Mouse (Mus musculus) spleen, adult 2 months (tissue): ENCODE results near the gene N4bp3. TPM values are rescaled to one million over a fixed set of nuclear protein-coding genes. Genes with fewer than 3 reads are reported as not detected.

Source experiments
- DNase-seq, 2 experiments: peaks; one replicate each; pipeline versions ENCODE4 v3.0.0 to v3.0.0-alpha.2; 2012 to 2021; ENCODE audit warnings: low spot score in 2 of 2, low read depth in 1 of 2
- H3K27ac ChIP-seq: fragments of 200-500 bp; 2 replicates; pipeline ENCODE4 v1.5.1; 2012; ENCODE audit warnings: low read length, inconsistent platforms; ENCODE audit not compliant: insufficient read depth
- H3K27me3 ChIP-seq: fragments of 200-500 bp; 2 replicates; pipeline ENCODE4 v1.6.1; 2012; ENCODE audit warnings: mild to moderate bottlenecking, moderate library complexity, low read length, inconsistent platforms; ENCODE audit not compliant: control insufficient read depth, insufficient read depth
- H3K36me3 ChIP-seq: fragments of 200-500 bp; 2 replicates; pipeline ENCODE4 v1.6.1; 2012; ENCODE audit warnings: mild to moderate bottlenecking, low read length, inconsistent platforms; ENCODE audit not compliant: control insufficient read depth, insufficient read depth
- H3K4me1 ChIP-seq: fragments of 200-500 bp; 2 replicates; pipeline ENCODE4 v1.6.1; 2011; ENCODE audit warnings: inconsistent platforms; ENCODE audit not compliant: control insufficient read depth, insufficient read depth, insufficient read length
- H3K4me3 ChIP-seq: fragments of 200-500 bp; 2 replicates; pipeline ENCODE4 v1.5.1; 2011; ENCODE audit warnings: mild to moderate bottlenecking, inconsistent platforms; ENCODE audit not compliant: insufficient read depth, insufficient read length; ENCODE audit errors: extremely low read depth
- CTCF ChIP-seq: fragments of 200-500 bp; IDR thresholded peaks from 2 replicates; pipeline ENCODE4 v1.5.1; 2011; ENCODE audit warnings: mild to moderate bottlenecking, inconsistent platforms; ENCODE audit not compliant: insufficient read depth, insufficient read length, insufficient replicate concordance; ENCODE audit errors: extremely low read depth
- POLR2A ChIP-seq: fragments of 200-500 bp; IDR thresholded peaks from 2 replicates; pipeline ENCODE4 v1.6.1; 2011; ENCODE audit warnings: low read depth, low read length, inconsistent platforms
- WGBS: fragments of 180-500 bp; shearing (Covaris S2); methylation state at CpG from one replicate; pipeline ENCODE4 v1.1.7; 2018; 5-methylcytosine and 5-hydroxymethylcytosine counted together
- polyA plus RNA-seq: library from polyadenylated mRNA; depleted of rRNA; stranded (reverse); fragments of >200 nt; gene quantifications from 2 replicates; pipeline ENCODE4 v1.2.3, GENCODE M21; 2012

The N4bp3 gene
- polyA plus RNA-seq, 1 experiment: 11.3 TPM

GRCm38 (mm10) chr11:51632130-51632753, 18.4 kb downstream of the N4bp3 start:
- Histone ChIP-seq H3K4me1 (peaks cover 12% of the 10 kb centered on the region; the same call in 1 of the 2 replicates), H3K27ac (peak overlapping the region; percentile 22), H3K27me3 (no peaks in the 10 kb centered on the region), H3K4me3 (no peak overlapping the region), H3K36me3 (peaks cover 7% of the 10 kb centered on the region)
- WGBS: 49% methylated on average over 6 of the region's 6 CpGs
- no peak for TF ChIP-seq POLR2A
- no peak for TF ChIP-seq CTCF
- DNase-seq: no peak

- DNase-seq: no peak
- no peak overlapping the region for H3K27ac ChIP-seq
- peaks cover 18% of the 10 kb centered on the region for H3K36me3 ChIP-seq
- TF ChIP-seq POLR2A: no peak
- no peak for TF ChIP-seq CTCF
- H3K4me1 ChIP-seq: peaks cover 9% of the 10 kb centered on the region; the same call in 1 of the 2 replicates
- no peaks in the 10 kb centered on the region for H3K27me3 ChIP-seq
- H3K4me3 ChIP-seq: no peak overlapping the region
- WGBS: 66% methylated on average over 15 of the region's 15 CpGs
These were observed 20.9 kb downstream of the N4bp3 start for GRCm38 (mm10) chr11:51629651-51630314.

GRCm38 (mm10) chr11:51627907-51628306, 22.7 kb downstream of the N4bp3 start:
- no peak overlapping the region for H3K27ac ChIP-seq
- TF ChIP-seq CTCF: no peak
- no peak for TF ChIP-seq POLR2A
- peaks cover 4% of the 10 kb centered on the region; the same call in 1 of the 2 replicates for H3K4me1 ChIP-seq
- no peaks in the 10 kb centered on the region for H3K27me3 ChIP-seq
- 87% methylated on average over 8 of the region's 8 CpGs for WGBS
- no peak overlapping the region for H3K4me3 ChIP-seq
- peaks cover 35% of the 10 kb centered on the region for H3K36me3 ChIP-seq
- DNase-seq: no peak

- H3K36me3 ChIP-seq: peaks cover 38% of the 10 kb centered on the region
- H3K27ac ChIP-seq: no peak overlapping the region
- TF ChIP-seq CTCF: no peak
- TF ChIP-seq POLR2A: no peak
- DNase-seq: no peak
- H3K27me3 ChIP-seq: no peaks in the 10 kb centered on the region
- H3K4me3 ChIP-seq: no peak overlapping the region
- 95% methylated on average over 9 of the region's 9 CpGs for WGBS
- H3K4me1 ChIP-seq: peaks cover 3% of the 10 kb centered on the region; the same call in 1 of the 2 replicates
These were observed 23.2 kb downstream of the N4bp3 start for GRCm38 (mm10) chr11:51627425-51627824.

- H3K4me1 ChIP-seq: no peaks in the 10 kb centered on the region
- H3K4me3 ChIP-seq: no peak overlapping the region
- 87% methylated on average over 5 of the region's 5 CpGs for WGBS
- TF ChIP-seq POLR2A: no peak
- H3K27me3 ChIP-seq: no peaks in the 10 kb centered on the region
- no peak overlapping the region for H3K27ac ChIP-seq
- DNase-seq: no peak
- peaks cover 40% of the 10 kb centered on the region for H3K36me3 ChIP-seq
These were observed 25.3 kb downstream of the N4bp3 start for GRCm38 (mm10) chr11:51625187-51625820.

GRCm38 (mm10) chr11:51622971-51623491, 27.6 kb downstream of the N4bp3 start:
- 80% methylated on average over 7 of the region's 7 CpGs for WGBS
- Histone ChIP-seq H3K27me3 (no peaks in the 10 kb centered on the region), H3K4me3 (no peak overlapping the region), H3K4me1 (no peaks in the 10 kb centered on the region), H3K27ac (no peak overlapping the region), H3K36me3 (peaks cover 36% of the 10 kb centered on the region)
- no peak for TF ChIP-seq CTCF
- TF ChIP-seq POLR2A: no peak
- DNase-seq: no peak

GRCm38 (mm10) chr11:51621776-51622175, 28.9 kb downstream of the N4bp3 start:
- TF ChIP-seq POLR2A: no peak
- H3K36me3 ChIP-seq: peaks cover 29% of the 10 kb centered on the region
- no peak for DNase-seq
- H3K4me1 ChIP-seq: no peaks in the 10 kb centered on the region
- H3K27ac ChIP-seq: no peak overlapping the region
- 94% methylated on average over 2 of the region's 2 CpGs for WGBS
- no peaks in the 10 kb centered on the region for H3K27me3 ChIP-seq
- H3K4me3 ChIP-seq: no peak overlapping the region
